Mouse (Mus musculus) layer of hippocampus, postnatal 36 days (tissue): ENCODE results near the gene Lcn5. TPM values are rescaled to one million over a fixed set of nuclear protein-coding genes. Genes with fewer than 3 reads are reported as not detected.
A peak's percentile ranks its signal among the peaks of the same experiment; 100 is the strongest.
"Not testable (repeated sequence)": the region's sequence is repeated elsewhere in the genome, so short reads cannot be mapped to it uniquely, and the experiment has no call there.

ENCODE experiments used
- DNase-seq, 2 experiments: peaks; one replicate each; pipeline ENCODE4 v3.0.0; 2022
- total RNA-seq, 2 experiments: library from RNA; stranded (reverse); gene quantifications; 2 replicates each; pipeline ENCODE4 v1.2.3; 2021

Lcn5 gene
- total RNA-seq, 2 experiments from 2014 or later, result not detected

GRCm38 (mm10) chr2:25679559-25679958, 21.8 kb downstream of the Lcn5 start:
- DNase-seq, result no peak

- no peak for DNase-seq
Measured at GRCm38 (mm10) chr2:25682426-25682825, 24.7 kb downstream of the Lcn5 start, which contains the start of gene Lcn10. Gene Lcn10 (plus strand): TSS chr2:25682726.

GRCm38 (mm10) chr2:25686941-25687340, 29.2 kb downstream of the Lcn5 start:
- DNase-seq, result no peak

GRCm38 (mm10) chr2:25694605-25695004, 36.9 kb downstream of the Lcn5 start:
- DNase-seq, result peak; percentile 33 to 47

- no peak for DNase-seq
Measured at GRCm38 (mm10) chr2:25696951-25697350, 39.2 kb downstream of the Lcn5 start.

GRCm38 (mm10) chr2:25698696-25699095, 40.9 kb downstream of the Lcn5 start:
- DNase-seq, result no peak

- DNase-seq, result not testable (repeated sequence)
Measured at GRCm38 (mm10) chr2:25699743-25700142, 42.0 kb downstream of the Lcn5 start, which contains the start of gene Obp2a. Gene Obp2a (plus strand): TSS chr2:25700043.

- no peak for DNase-seq
Measured at GRCm38 (mm10) chr2:25701001-25701400, 43.2 kb downstream of the Lcn5 start.

GRCm38 (mm10) chr2:25703706-25704105, 46.0 kb downstream of the Lcn5 start:
- DNase-seq, result no peak

- DNase-seq, result peak; percentile 88 to 90
Measured at GRCm38 (mm10) chr2:25706643-25707481, 49.1 kb downstream of the Lcn5 start, which contains the start of gene Bmyc. Gene Bmyc (plus strand): TSS chr2:25706739.

- DNase-seq, result peak; percentile 19 to 27
Measured at GRCm38 (mm10) chr2:25708121-25708520, 50.4 kb downstream of the Lcn5 start.

GRCm38 (mm10) chr2:25709056-25709455, 51.3 kb downstream of the Lcn5 start:
- not testable (repeated sequence) for DNase-seq

GRCm38 (mm10) chr2:25709791-25710190, 52.0 kb downstream of the Lcn5 start:
- not testable (repeated sequence) for DNase-seq

Other genes starting within 250 kb of the Lcn5 start
- under 1 TPM; 0.87 to 0.94 TPM for gene Fut7, start 234.7 kb upstream of the Lcn5 start, total RNA-seq
- gene Abca2, start 229.2 kb upstream of the Lcn5 start, total RNA-seq, result 100 to 1,000 TPM; 147 to 167 TPM
- gene Clic3, start 201.1 kb upstream of the Lcn5 start, total RNA-seq, result under 1 TPM in 1 of 2 experiments, not detected in 1; 0.66 TPM
- 10 to 100 TPM; 46.2 to 62.8 TPM for gene Paxx, start 196.9 kb upstream of the Lcn5 start, total RNA-seq
- 100 to 1,000 TPM; 435 to 800 TPM for gene Ptgds, start 187.9 kb upstream of the Lcn5 start, total RNA-seq
- gene Lcn12, start 164.0 kb upstream of the Lcn5 start, total RNA-seq, result not detected
- 100 to 1,000 TPM; 115 to 116 TPM for gene Fbxw5, start 157.2 kb upstream of the Lcn5 start, total RNA-seq
- gene C8g, start 156.2 kb upstream of the Lcn5 start, total RNA-seq, result 1 to 10 TPM in 1 of 2 experiments, under 1 TPM in 1; 0.88 to 1.5 TPM
- gene Traf2, start 111.0 kb upstream of the Lcn5 start, total RNA-seq, result 10 to 100 TPM; 11.9 to 12.6 TPM
- 100 to 1,000 TPM; 200 to 212 TPM for gene Edf1, start 100.1 kb upstream of the Lcn5 start, total RNA-seq
- 1 to 10 TPM; 3.1 to 3.2 TPM for gene Mamdc4, start 83.1 kb upstream of the Lcn5 start, total RNA-seq
- 10 to 100 TPM; 62.5 to 68.3 TPM for gene Phpt1, start 82.7 kb upstream of the Lcn5 start, total RNA-seq
- 100 to 1,000 TPM in 1 of 2 experiments, 10 to 100 TPM in 1; 96.4 to 117 TPM for gene Ajm1, start 76.2 kb upstream of the Lcn5 start, total RNA-seq
- gene Rabl6, start 49.4 kb upstream of the Lcn5 start, total RNA-seq, result 100 to 1,000 TPM; 142 to 155 TPM
- gene Ccdc183, start 40.3 kb upstream of the Lcn5 start, total RNA-seq, result not detected
- 10 to 100 TPM; 13.1 to 16.6 TPM for gene Tmem141, start 35.9 kb upstream of the Lcn5 start, total RNA-seq
- under 1 TPM; 0.32 to 0.43 TPM for gene Fcna, start 29.9 kb upstream of the Lcn5 start, total RNA-seq
- gene Lcn8, start 4.8 kb upstream of the Lcn5 start, total RNA-seq, result not detected
- gene Lcn6, start 18.8 kb downstream of the Lcn5 start, total RNA-seq, result not detected
- gene Lcn10, start 24.8 kb downstream of the Lcn5 start, total RNA-seq, result not detected
- gene Obp2a, start 42.1 kb downstream of the Lcn5 start, total RNA-seq, result not detected
- 10 to 100 TPM; 82.1 to 87.9 TPM for gene Bmyc, start 48.8 kb downstream of the Lcn5 start, total RNA-seq
- under 1 TPM in 1 of 2 experiments, not detected in 1; 0.85 TPM for gene Obp2b, start 79.1 kb downstream of the Lcn5 start, total RNA-seq
- not detected for gene Lcn3, start 107.6 kb downstream of the Lcn5 start, total RNA-seq
- not detected for gene Lcn11, start 119.1 kb downstream of the Lcn5 start, total RNA-seq
- not detected for gene Gm13539, start 124.3 kb downstream of the Lcn5 start, total RNA-seq
- not detected for gene Glt6d1, start 157.9 kb downstream of the Lcn5 start, total RNA-seq
- gene Lcn9, start 165.2 kb downstream of the Lcn5 start, total RNA-seq, result not detected
- not detected for gene Sohlh1, start 189.3 kb downstream of the Lcn5 start, total RNA-seq
- 10 to 100 TPM; 29.7 to 45.1 TPM for gene Kcnt1, start 205.8 kb downstream of the Lcn5 start, total RNA-seq